Mouse (Mus musculus) MEL (cell line): ENCODE data around the gene Prex1. TPM values are rescaled to one million over a fixed set of nuclear protein-coding genes. Genes with fewer than 3 reads are reported as not detected.

ENCODE experiments used
- DNase-seq: peaks from one replicate; pipeline ENCODE4 v3.0.0; 2011; ENCODE audit warnings: low read depth, low spot score
- H3K27ac ChIP-seq: 2 replicates; pipeline ENCODE4 v1.5.1; 2012; ENCODE audit warnings: low read depth, mild to moderate bottlenecking, control low read depth, low read length, moderate library complexity; ENCODE audit not compliant: control insufficient read depth
- H3K27me3 ChIP-seq, 2 experiments: fragments of 150-350 bp in 1 of 2; sonication (generic) in 1 of 2; 2 replicates each; pipeline ENCODE4 v1.6.1; 2012; ENCODE audit warnings: low read length in 2 of 2, mild to moderate bottlenecking in 2 of 2, improper control_type of control experiment in 1 of 2, moderate library complexity in 1 of 2; ENCODE audit not compliant: insufficient read depth in 2 of 2, control insufficient read depth in 1 of 2
- H3K36me3 ChIP-seq, 2 experiments: 2 replicates each; pipeline ENCODE4 v1.6.1; 2012 to 2014; ENCODE audit warnings: low read length in 2 of 2, improper control_type of control experiment in 1 of 2, inconsistent platforms in 1 of 2, mild to moderate bottlenecking in 1 of 2; ENCODE audit not compliant: insufficient read depth in 2 of 2, control insufficient read depth in 1 of 2
- H3K4me1 ChIP-seq, 2 experiments: fragments of 150-350 bp in 1 of 2; sonication (generic) in 1 of 2; 2 replicates each; pipeline ENCODE4 v1.6.1; 2012; ENCODE audit warnings: low read length in 2 of 2, improper control_type of control experiment in 1 of 2, mild to moderate bottlenecking in 1 of 2; ENCODE audit not compliant: insufficient read depth in 2 of 2, control insufficient read depth in 1 of 2
- H3K4me3 ChIP-seq, 2 experiments: fragments of 150-350 bp in 1 of 2; sonication (generic) in 1 of 2; 2 replicates each; pipeline ENCODE4 v1.5.1; 2012; ENCODE audit warnings: low read depth in 2 of 2, low read length in 2 of 2, mild to moderate bottlenecking in 2 of 2, moderate library complexity in 2 of 2, control low read depth in 1 of 2, improper control_type of control experiment in 1 of 2; ENCODE audit not compliant: control insufficient read depth in 1 of 2, insufficient read depth in 1 of 2
- H3K79me2 ChIP-seq: 2 replicates; pipeline ENCODE4 v1.6.1; 2012; ENCODE audit warnings: mild to moderate bottlenecking, low read length, moderate library complexity; ENCODE audit not compliant: control insufficient read depth, poor library complexity, insufficient read depth
- H3K9ac ChIP-seq: 2 replicates; pipeline ENCODE4 v1.6.1; 2012; ENCODE audit warnings: low read depth, mild to moderate bottlenecking, control low read depth, low read length, moderate library complexity; ENCODE audit not compliant: control insufficient read depth, poor library complexity, severe bottlenecking
- H3K9me3 ChIP-seq: fragments of 150-350 bp; sonication (generic); replicated peaks from 2 replicates; pipeline ENCODE4 v1.6.1; 2012; ENCODE audit warnings: mild to moderate bottlenecking, low read length, improper control_type of control experiment, moderate library complexity; ENCODE audit not compliant: insufficient read depth
- CTCF ChIP-seq, 3 experiments: IDR thresholded peaks in 2 of 3; conservative IDR thresholded peaks in 1 of 3; 2 replicates each; pipeline ENCODE4 v1.5.1; 2011 to 2012; ENCODE audit warnings: low read length in 3 of 3, low read depth in 2 of 3, mild to moderate bottlenecking in 2 of 3, improper control_type of control experiment in 1 of 3, inconsistent platforms in 1 of 3, mixed read lengths in 1 of 3, moderate library complexity in 1 of 3; ENCODE audit not compliant: control insufficient read depth in 1 of 3, insufficient read depth in 1 of 3, poor library complexity in 1 of 3, severe bottlenecking in 1 of 3
- ETS1 ChIP-seq: IDR thresholded peaks from 2 replicates; pipeline ENCODE4 v1.6.1; 2012; ENCODE audit warnings: low read depth, mild to moderate bottlenecking, inconsistent platforms, low read length, improper control_type of control experiment, moderate library complexity
- GABPA ChIP-seq: IDR thresholded peaks from 2 replicates; pipeline ENCODE4 v1.6.1; 2012; ENCODE audit warnings: low read depth, mild to moderate bottlenecking, inconsistent platforms, low read length, improper control_type of control experiment, moderate library complexity
- GATA1 ChIP-seq: IDR thresholded peaks from 2 replicates; pipeline ENCODE4 v1.6.1; 2011; ENCODE audit warnings: low read depth, low read length, improper control_type of control experiment
- HCFC1 ChIP-seq: IDR thresholded peaks from 2 replicates; pipeline ENCODE4 v1.6.1; 2012; ENCODE audit warnings: low read depth, mild to moderate bottlenecking, inconsistent platforms, low read length, improper control_type of control experiment, moderate library complexity
- JUND ChIP-seq: IDR thresholded peaks from 2 replicates; pipeline ENCODE4 v1.6.1; 2011; ENCODE audit warnings: low read depth, mild to moderate bottlenecking, improper control_type of control experiment, low read length
- KAT2A ChIP-seq: conservative IDR thresholded peaks from 2 replicates; pipeline ENCODE4 v1.6.1; 2012; ENCODE audit warnings: low read depth, low read length, improper control_type of control experiment, inconsistent platforms
- MAX ChIP-seq: IDR thresholded peaks from 2 replicates; pipeline ENCODE4 v1.6.1; 2011; ENCODE audit warnings: low read length, improper control_type of control experiment
- MYB ChIP-seq: IDR thresholded peaks from 2 replicates; pipeline ENCODE4 v1.6.1; 2011; ENCODE audit warnings: mild to moderate bottlenecking, low read depth, low read length, improper control_type of control experiment
- MYC ChIP-seq: IDR thresholded peaks from 2 replicates; pipeline ENCODE4 v1.6.1; 2011; ENCODE audit warnings: low read depth, mild to moderate bottlenecking, low read length, improper control_type of control experiment, moderate library complexity
- NELFE ChIP-seq: IDR thresholded peaks from 2 replicates; pipeline ENCODE4 v1.6.1; 2011; ENCODE audit warnings: low read depth, low read length, improper control_type of control experiment
- NRF1 ChIP-seq: IDR thresholded peaks from 2 replicates; pipeline ENCODE4 v1.6.1; 2014; ENCODE audit warnings: low read depth, mild to moderate bottlenecking, inconsistent platforms, low read length, improper control_type of control experiment, moderate library complexity; ENCODE audit not compliant: poor library complexity, insufficient read depth, severe bottlenecking
- POLR2A ChIP-seq, 2 experiments: IDR thresholded peaks; 2 replicates each; pipeline ENCODE4 v1.6.1; 2011 to 2012; ENCODE audit warnings: low read length in 2 of 2, mild to moderate bottlenecking in 2 of 2, control low read depth in 1 of 2, improper control_type of control experiment in 1 of 2, low read depth in 1 of 2, moderate library complexity in 1 of 2; ENCODE audit not compliant: control insufficient read depth in 1 of 2, insufficient read depth in 1 of 2, poor library complexity in 1 of 2
- TAL1 ChIP-seq: IDR thresholded peaks from 2 replicates; pipeline ENCODE4 v1.6.1; 2012; ENCODE audit warnings: mild to moderate bottlenecking, inconsistent platforms, low read length, moderate library complexity, mixed read lengths
- TCF12 ChIP-seq: IDR thresholded peaks from 2 replicates; pipeline ENCODE4 v1.6.1; 2014; ENCODE audit warnings: low read depth, mild to moderate bottlenecking, inconsistent platforms, low read length, improper control_type of control experiment, moderate library complexity
- USF1 ChIP-seq: IDR thresholded peaks from 2 replicates; pipeline ENCODE4 v1.6.1; 2014; ENCODE audit warnings: low read depth, mild to moderate bottlenecking, inconsistent platforms, low read length, improper control_type of control experiment, moderate library complexity
- USF2 ChIP-seq, 2 experiments: IDR thresholded peaks; 2 replicates each; pipeline ENCODE4 v1.6.1; 2011 to 2012; ENCODE audit warnings: improper control_type of control experiment in 2 of 2, low read length in 2 of 2, borderline replicate concordance in 1 of 2, inconsistent platforms in 1 of 2, low read depth in 1 of 2, mild to moderate bottlenecking in 1 of 2; ENCODE audit not compliant: insufficient read depth in 1 of 2
- ZC3H11A ChIP-seq: IDR thresholded peaks from 2 replicates; pipeline ENCODE4 v1.6.1; 2012; ENCODE audit warnings: low read depth, mild to moderate bottlenecking, inconsistent platforms, low read length, improper control_type of control experiment
- ZNF384 ChIP-seq: IDR thresholded peaks from 2 replicates; pipeline ENCODE4 v1.6.1; 2012; ENCODE audit warnings: low read depth, mild to moderate bottlenecking, inconsistent platforms, low read length, improper control_type of control experiment
- polyA plus RNA-seq, 2 experiments: library from polyadenylated mRNA; stranded (reverse) in 1 of 2; unstranded in 1 of 2; fragments of >175 nt in 1 of 2; fragments of >200 nt in 1 of 2; gene quantifications; 2 replicates each; pipeline versions ENCODE4 v1.2.1 to v1.2.4; 2012; ENCODE audit warnings: low replicate concordance in 2 of 2, low read depth in 1 of 2; ENCODE audit not compliant: insufficient read length in 2 of 2, insufficient read depth in 1 of 2, missing spikeins in 1 of 2
- total RNA-seq: library from RNA; depleted of rRNA; stranded (reverse); fragments of 300-350 nt; gene quantifications from 2 replicates; pipeline ENCODE4 v1.2.3, GENCODE M21; 2012

Prex1 gene
- total and polyA plus RNA-seq, 3 experiments: 8.0 to 33.1 (median 15.8) TPM

- Histone ChIP-seq H3K9me3 (no peaks in the 10 kb centered on the region), H3K9ac (no peak overlapping the region), H3K4me1 (peaks cover 0 to 7% of the 10 kb centered on the region in 2 experiments; a peak in 2 of 4 replicates), H3K27me3 (no peaks in the 10 kb centered on the region; a peak in 1 of 4 replicates), H3K79me2 (no peaks in the 10 kb centered on the region), H3K4me3 (no peak overlapping the region), H3K27ac (no peak overlapping the region), H3K36me3 (no peaks in the 10 kb centered on the region)
- DNase-seq: no peak
- TF ChIP-seq NELFE (no peak), KAT2A (no peak), JUND (no peak), POLR2A (IDR thresholded peaks at IDR 0.05; ENCODE audit: control insufficient read depth in 1 of 2, insufficient read depth in 1 of 2, low read depth in 1 of 2, low read length in 2 of 2, poor library complexity in 1 of 2) (no peak), USF2 (IDR thresholded peaks at IDR 0.05; ENCODE audit: borderline replicate concordance in 1 of 2, insufficient read depth in 1 of 2, low read depth in 1 of 2, low read length in 2 of 2) (no peak), GABPA (no peak), NRF1 (no peak), CTCF (IDR thresholded peaks at IDR 0.05 in 2 of 3, conservative IDR thresholded peaks at IDR 0.05 in 1 of 3; ENCODE audit: control insufficient read depth in 1 of 3, insufficient read depth in 1 of 3, low read depth in 2 of 3, low read length in 3 of 3, poor library complexity in 1 of 3, severe bottlenecking in 1 of 3) (no peak), GATA1 (no peak), TAL1 (no peak), ZNF384 (no peak)
Observed at GRCm38 (mm10) chr2:166552657-166553056, 161.0 kb downstream of the Prex1 start.

DNA sequence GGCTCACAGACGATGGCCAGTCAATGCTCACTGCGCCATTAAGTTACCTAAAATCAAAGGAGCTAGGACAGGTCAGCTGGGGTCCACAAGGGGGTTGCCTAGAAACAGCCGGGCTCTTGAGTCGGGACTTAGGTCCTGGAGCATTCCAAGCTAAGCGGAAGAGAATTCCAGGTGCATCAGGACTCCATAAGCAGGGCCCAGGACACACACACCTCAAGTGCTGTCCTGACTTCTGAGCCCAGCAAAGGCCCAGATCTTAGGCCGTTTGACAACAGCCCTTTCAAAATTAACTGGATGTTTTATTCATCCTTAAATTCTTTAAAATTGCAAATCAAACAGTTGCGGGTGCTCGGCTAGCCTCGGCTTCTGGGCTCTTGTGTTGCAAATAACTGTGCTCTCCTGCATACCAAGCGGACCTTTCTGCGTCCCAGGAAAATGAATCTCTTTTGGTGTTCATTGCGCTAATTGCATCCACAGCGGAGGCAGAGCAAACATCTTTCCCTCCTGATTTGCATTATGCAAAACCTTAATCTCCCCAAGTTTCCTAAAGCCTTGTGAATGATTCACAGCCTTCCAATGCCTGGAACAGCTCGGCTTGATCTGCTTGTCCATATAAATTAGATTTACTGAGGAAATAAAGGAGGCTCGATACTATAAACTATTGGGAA, 161.7 kb downstream of the Prex1 start:
- H3K4me3 ChIP-seq: no peak overlapping the region
- DNase-seq: no peak
- no peaks in the 10 kb centered on the region for H3K9me3 ChIP-seq
- no peaks in the 10 kb centered on the region for H3K79me2 ChIP-seq
- TF ChIP-seq NELFE (no peak), USF1 (no peak), ZC3H11A (no peak), MYB (no peak), HCFC1 (no peak), CTCF (IDR thresholded peaks at IDR 0.05 in 2 of 3, conservative IDR thresholded peaks at IDR 0.05 in 1 of 3; ENCODE audit: control insufficient read depth in 1 of 3, insufficient read depth in 1 of 3, low read depth in 2 of 3, low read length in 3 of 3, poor library complexity in 1 of 3, severe bottlenecking in 1 of 3) (no peak), GABPA (no peak), MAX (no peak), ETS1 (no peak), TCF12 (no peak), MYC (no peak), KAT2A (no peak), GATA1 (no peak), ZNF384 (no peak)
- TF ChIP-seq, all 39 proteins: peak for 0
- no peaks in the 10 kb centered on the region for H3K36me3 ChIP-seq
- no peaks in the 10 kb centered on the region for H3K27me3 ChIP-seq
- H3K27ac ChIP-seq: no peak overlapping the region
- peaks cover 0 to 7% of the 10 kb centered on the region in 2 experiments; a peak in 2 of 4 replicates for H3K4me1 ChIP-seq
- H3K9ac ChIP-seq: no peak overlapping the region
